Comparison of ENCODE assay signal across 10 mouse cellular contexts in genomic region chr4:155056724-155057123, GRCm38 (mm10). TPM values are rescaled to one million over a fixed set of nuclear protein-coding genes. Genes with fewer than 3 reads are reported as not detected.
DNase-seq lines count a peak whose midpoint lies in the region; ATAC-seq and TF ChIP-seq lines count a peak whose summit lies in the region.
"Had no signal": no experiment of that assay in that cellular context is flagged by ENCODE, and none has a peak within 500 bp of the region (broad histone marks: within the 10 kb centered on the region; RNA-seq: fewer than 3 reads in every experiment).

Plch2 (minus strand) TSS chr4:155056784.

- no peak for TF ChIP-seq POLR2A in brain, embryonic 14.5 days (IDR thresholded peaks at IDR 0.05; ENCODE audit: borderline replicate concordance, extremely low read depth, insufficient read depth, insufficient read length, poor library complexity, severe bottlenecking)
- TF ChIP-seq POLR2A in limb, embryonic 14.5 days (IDR thresholded peaks at IDR 0.05; ENCODE audit: borderline replicate concordance, extremely low read depth, insufficient read depth, insufficient read length) = no peak

- H3K36me3 ChIP-seq in heart, embryonic 10.5 days = no peaks in the 10 kb centered on the region
- no peaks in the 10 kb centered on the region for H3K36me3 ChIP-seq in hindbrain, embryonic 12.5 days
- no peaks in the 10 kb centered on the region for H3K36me3 ChIP-seq in limb, embryonic 14.5 days (ENCODE audit: control insufficient read depth, insufficient read depth, low read length)

- H3K27me3 ChIP-seq in heart, embryonic 10.5 days (ENCODE audit: insufficient read depth, poor library complexity, severe bottlenecking) = peaks cover 53% of the 10 kb centered on the region
- H3K27me3 ChIP-seq in hindbrain, embryonic 12.5 days = peaks cover 5% of the 10 kb centered on the region; the same call in 1 of the 2 replicates
- no peaks in the 10 kb centered on the region for H3K27me3 ChIP-seq in limb, embryonic 14.5 days (ENCODE audit: control insufficient read depth, insufficient read depth, low read length)

- 0 out of 2 replicates have a peak, but pooled peaks have one; percentile 20 for ATAC-seq in hindbrain, embryonic 12.5 days (ENCODE audit: low FRiP score)
- ATAC-seq in limb, embryonic 14.5 days (ENCODE audit: low FRiP score, low read depth) = 0 out of 2 replicates have a peak, but pooled peaks have one; percentile 16
- no peak for ATAC-seq in monocyte, adult 5-6 weeks (replicated peaks; ENCODE audit: insufficient number of reproducible peaks, low FRiP score, low TSS enrichment, poor library complexity, severe bottlenecking)

- no peak within 1 kb of the TSS for H3K4me2 ChIP-seq in hindbrain, embryonic 12.5 days (replicated peaks)
- H3K4me2 ChIP-seq in limb, embryonic 14.5 days (replicated peaks; ENCODE audit: low read depth, low read length, severe bottlenecking) = 0 out of 2 replicates have a peak within 1 kb of the TSS, but pooled peaks have one; percentile 15

- TF ChIP-seq CTCF in brain, embryonic 14.5 days (IDR thresholded peaks at IDR 0.05; ENCODE audit: borderline replicate concordance, extremely low read depth, insufficient read depth, insufficient read length) = no peak

- no peak within 1 kb of the TSS for H3K9ac ChIP-seq in hindbrain, embryonic 12.5 days
- no peak within 1 kb of the TSS for H3K9ac ChIP-seq in limb, embryonic 14.5 days (ENCODE audit: low read depth, low read length, severe bottlenecking)

- H3K4me3 ChIP-seq in heart, embryonic 10.5 days = no peak within 1 kb of the TSS
- no peak within 1 kb of the TSS for H3K4me3 ChIP-seq in hindbrain, embryonic 12.5 days
- H3K4me3 ChIP-seq in limb, embryonic 14.5 days (replicated peaks; ENCODE audit: low read length) = no peak within 1 kb of the TSS

- no peaks in the 10 kb centered on the region for H3K9me3 ChIP-seq in heart, embryonic 10.5 days
- no peaks in the 10 kb centered on the region for H3K9me3 ChIP-seq in hindbrain, embryonic 12.5 days (replicated peaks)
- H3K9me3 ChIP-seq in limb, embryonic 14.5 days (ENCODE audit: control insufficient read depth, low read length) = no peaks in the 10 kb centered on the region

- no peak for DNase-seq in heart, embryonic 10.5 days (ENCODE audit: low spot score)
- no peak for DNase-seq in heart, adult 11 months
- DNase-seq in brain, embryonic 14.5 days (ENCODE audit: low read depth) = peak; percentile 57
- DNase-seq in limb, embryonic 14.5 days (ENCODE audit: low spot score) = no peak
- no peak for DNase-seq in retina, embryonic 14.5 days (ENCODE audit: low spot score)
- no peak for DNase-seq in spleen, postnatal 10 days (ENCODE audit: low spot score in 2 of 2)
- DNase-seq: cerebellum, adult 9-11 months; kidney, postnatal 14 days had no signal

- WGBS in heart, embryonic 10.5 days = 68% methylated on average over 10 of the region's 10 CpGs
- 63% methylated on average over 10 of the region's 10 CpGs for WGBS in hindbrain, embryonic 12.5 days
- 54% methylated on average over 10 of the region's 10 CpGs for WGBS in limb, embryonic 14.5 days

- peak within 1 kb of the TSS; percentile 22; the same call in 1 of the 2 replicates for H3K27ac ChIP-seq in heart, embryonic 10.5 days
- H3K27ac ChIP-seq in hindbrain, embryonic 12.5 days = no peak within 1 kb of the TSS
- no peak within 1 kb of the TSS; the same call in 1 of the 2 replicates for H3K27ac ChIP-seq in limb, embryonic 14.5 days (replicated peaks; ENCODE audit: low read depth, low read length)

- H3K4me1 ChIP-seq in heart, embryonic 10.5 days = peaks cover 13% of the 10 kb centered on the region
- H3K4me1 ChIP-seq in hindbrain, embryonic 12.5 days = peaks cover 33% of the 10 kb centered on the region
- H3K4me1 ChIP-seq in limb, embryonic 14.5 days (ENCODE audit: control insufficient read depth, insufficient read depth, low read length) = peaks cover 11% of the 10 kb centered on the region

RNA-seq across cellular contexts. Expression of gene Plch2, which starts in this region (rescaled TPM):
- 0.41 and 0.57 TPM in 2 replicates for polyA plus RNA-seq in heart, embryonic 10.5 days (2016; fragmentation: Nextera tagmentation; extraction: Ambion mirVana)
- 33.7 and 37.6 TPM in 2 replicates for polyA plus RNA-seq in brain, embryonic 14.5 days (2012; rRNA removed)
- 5.0 and 5.5 TPM in 2 replicates for polyA plus RNA-seq in hindbrain, embryonic 12.5 days (2016; fragmentation: Nextera tagmentation; extraction: Ambion mirVana)
- 11.4 and 15.1 TPM in 2 replicates for polyA plus RNA-seq in limb, embryonic 14.5 days (2012; rRNA removed)
- 9.9 and 10.6 TPM in 2 replicates for polyA plus RNA-seq in limb, embryonic 14.5 days (2014; fragmentation: Nextera tagmentation; extraction: Ambion mirVana)
- total RNA-seq in monocyte, adult 5-6 weeks (2017) = not detected in 3 replicates
